Mouse (Mus musculus): ENCODE results near the gene Olfr1102.

Gene Olfr1102

GRCm38 (mm10) chr2:86998098-86998497 is at the start of gene Olfr1102:
TSS of gene Olfr1102 (plus strand) at chr2:86998398.
- no peak for DNase-seq (ENCODE audit: low read depth)

DNA sequence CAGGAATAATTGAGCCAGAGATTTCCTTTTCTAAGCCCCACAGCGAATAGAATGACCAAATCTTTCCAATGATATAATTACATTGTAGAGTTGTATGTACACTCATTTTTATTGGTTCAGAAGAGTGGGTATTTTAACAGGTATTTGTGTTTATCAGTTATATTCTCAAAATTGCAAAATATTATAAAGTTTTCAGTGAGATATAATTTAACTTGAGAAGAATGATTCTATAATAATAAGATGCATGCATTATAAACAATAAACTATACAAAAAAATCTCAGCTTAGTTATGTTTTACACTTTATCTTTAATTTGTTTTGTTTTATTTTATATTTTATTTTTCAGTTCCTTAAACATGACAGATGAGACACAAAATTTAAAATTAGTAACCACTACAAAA is 37.6 kb upstream of the Olfr1102 start, which contains the start of gene Olfr1099:
Gene Olfr1099, minus strand, starts transcription at position 101 of the 400 bp plus-strand sequence.
- no peak for DNase-seq (ENCODE audit: low read depth)

- DNase-seq (ENCODE audit: low read depth), result no peak
These were observed 18.3 kb upstream of the Olfr1102 start, which contains the start of gene Olfr1100 for GRCm38 (mm10) chr2:86979854-86980253. TSS of gene Olfr1100 (minus strand) at chr2:86979954.

DNA sequence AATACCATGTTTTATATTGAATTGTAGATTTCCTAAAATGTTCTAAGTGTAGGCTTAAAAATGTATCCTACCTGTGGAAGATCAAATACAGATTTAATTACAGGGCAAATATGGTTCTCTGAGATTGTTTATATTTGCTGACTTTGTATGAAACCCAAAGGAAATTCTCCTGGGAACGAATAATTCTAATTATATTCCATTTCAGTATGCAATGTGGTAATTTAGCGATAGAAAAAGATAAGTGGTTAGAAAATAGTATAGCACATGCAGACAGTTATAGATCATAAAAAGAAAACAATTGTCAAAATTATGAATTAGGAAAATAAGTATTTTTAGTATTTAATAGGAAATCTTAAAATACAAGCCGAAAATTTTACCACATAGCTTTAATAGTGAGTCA is 7.1 kb upstream of the Olfr1102 start, which contains the start of gene Olfr1101:
Gene Olfr1101, minus strand, starts transcription at position 101 of the 400 bp plus-strand sequence.
- no peak for DNase-seq (ENCODE audit: low read depth)

DNA sequence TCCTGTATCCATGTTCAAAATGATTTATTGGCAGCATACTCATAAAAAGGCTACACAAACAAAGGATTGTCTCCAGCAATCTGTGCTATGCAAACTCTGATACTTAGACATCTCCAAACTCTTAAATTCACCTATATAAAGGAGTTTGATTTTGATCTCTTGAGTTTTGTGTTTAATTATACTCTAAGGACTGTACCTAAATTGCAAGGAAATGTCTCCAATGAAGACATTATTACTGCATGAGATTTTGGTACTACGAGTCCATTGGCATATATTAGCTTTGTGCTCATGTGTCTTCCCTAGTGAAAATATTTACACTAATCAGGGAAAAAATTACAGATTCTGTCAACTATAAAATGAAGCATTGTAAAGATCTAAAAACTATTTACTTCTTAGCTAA is 28.8 kb downstream of the Olfr1102 start, which contains the start of gene Olfr1104:
Gene Olfr1104, minus strand, starts transcription at position 101 of the 400 bp plus-strand sequence.
- DNase-seq (ENCODE audit: low read depth), result no peak

DNA sequence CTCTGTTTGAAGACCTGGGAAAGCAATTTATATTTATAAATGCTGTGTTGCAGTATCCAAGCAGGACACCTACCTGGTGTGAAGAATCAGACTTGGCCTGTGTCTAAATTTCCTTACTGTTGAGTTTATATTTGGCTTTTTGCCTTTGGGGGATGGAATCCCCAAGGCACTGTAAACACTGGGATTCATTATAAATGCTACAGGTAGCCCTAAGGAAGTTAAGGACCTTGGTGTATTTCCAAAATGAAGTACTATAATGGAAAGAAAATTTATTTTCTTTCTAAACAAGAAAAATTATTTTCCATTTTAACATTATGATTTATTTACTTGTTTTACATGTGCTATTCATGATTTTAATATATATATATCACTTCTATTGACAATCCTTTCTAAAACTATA is 38.2 kb downstream of the Olfr1102 start, which contains the start of gene Olfr1105:
Gene Olfr1105, minus strand, starts transcription at position 101 of the 400 bp plus-strand sequence.
- DNase-seq (ENCODE audit: low read depth), result no peak

GRCm38 (mm10) chr2:87052173-87052572 is 54.0 kb downstream of the Olfr1102 start, which contains the start of gene Olfr1106:
TSS of gene Olfr1106 (minus strand) at chr2:87052273.
- no peak for DNase-seq (ENCODE audit: low read depth)
